Mouse (Mus musculus): ENCODE measurements around the gene B4galt2. TPM values are rescaled to one million over a fixed set of nuclear protein-coding genes. Genes with fewer than 3 reads are reported as not detected.

The B4galt2 gene
- polyA plus RNA-seq, 1 experiment from 2014 or later, result 24.9 TPM

DNA sequence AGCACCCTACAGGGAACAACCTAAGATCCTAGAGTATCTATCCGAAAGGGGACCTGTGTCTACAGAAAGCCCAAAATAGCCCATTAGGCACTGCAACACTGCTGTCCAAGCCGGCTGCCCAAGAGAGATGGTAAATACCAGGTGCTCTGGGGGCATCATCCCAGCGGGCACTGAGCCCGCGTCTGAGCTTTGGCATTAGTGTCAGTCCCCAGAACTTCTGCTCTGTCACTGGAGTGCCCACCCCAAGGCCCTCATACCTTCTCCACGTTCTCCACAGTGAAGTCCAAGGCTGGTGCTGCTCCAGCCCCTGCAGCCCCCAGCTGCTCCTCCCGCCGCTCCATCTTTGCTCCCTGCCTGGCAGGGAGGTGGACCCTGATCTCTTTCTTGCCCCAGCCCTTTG is 30.7 kb upstream of the B4galt2 start:
- H3K27ac ChIP-seq (replicated peaks; ENCODE audit: low read depth, low read length), result no peak overlapping the region
- ATAC-seq (replicated peaks; ENCODE audit: insufficient number of reproducible peaks, low FRiP score, low TSS enrichment, low read depth) (no peak; the same call in 1 of the 2 replicates), DNase-seq (ENCODE audit: low spot score) (no peak)
- no peaks in the 10 kb centered on the region for H3K36me3 ChIP-seq (replicated peaks; ENCODE audit: control insufficient read depth, insufficient read depth, low read depth, low read length)
- peak overlapping the region; percentile 94 for H3K4me2 ChIP-seq (ENCODE audit: low read depth, low read length)
- peak overlapping the region; percentile 65 for H3K4me3 ChIP-seq (ENCODE audit: low read depth, low read length)
- no peaks in the 10 kb centered on the region for H3K27me3 ChIP-seq (ENCODE audit: control insufficient read depth, insufficient read depth, low read length)
- H3K4me1 ChIP-seq (ENCODE audit: control insufficient read depth, insufficient read depth, low read length), result peaks cover 4% of the 10 kb centered on the region; the same call in 1 of the 2 replicates
- no peaks in the 10 kb centered on the region for H3K9me3 ChIP-seq (replicated peaks; ENCODE audit: control insufficient read depth, low read length)
- WGBS, result 22% methylated on average over 8 of the region's 8 CpGs
- peak overlapping the region; percentile 74 for H3K9ac ChIP-seq (replicated peaks; ENCODE audit: low read length)

GRCm38 (mm10) chr4:117913421-117913820 is 30.1 kb upstream of the B4galt2 start:
- Histone ChIP-seq H3K27ac (replicated peaks; ENCODE audit: low read depth, low read length) (no peak overlapping the region), H3K36me3 (replicated peaks; ENCODE audit: control insufficient read depth, insufficient read depth, low read depth, low read length) (no peaks in the 10 kb centered on the region), H3K9ac (replicated peaks; ENCODE audit: low read length) (no peak overlapping the region), H3K9me3 (replicated peaks; ENCODE audit: control insufficient read depth, low read length) (no peaks in the 10 kb centered on the region), H3K4me3 (ENCODE audit: low read depth, low read length) (no peak overlapping the region), H3K4me1 (ENCODE audit: control insufficient read depth, insufficient read depth, low read length) (peaks cover 4% of the 10 kb centered on the region; the same call in 1 of the 2 replicates), H3K27me3 (ENCODE audit: control insufficient read depth, insufficient read depth, low read length) (no peaks in the 10 kb centered on the region), H3K4me2 (ENCODE audit: low read depth, low read length) (peak overlapping the region; percentile 94; the same call in 1 of the 2 replicates)
- WGBS, result 61% methylated on average over 3 of the region's 3 CpGs
- DNase-seq (ENCODE audit: low spot score) (no peak), ATAC-seq (replicated peaks; ENCODE audit: insufficient number of reproducible peaks, low FRiP score, low TSS enrichment, low read depth) (no peak)

- no peaks in the 10 kb centered on the region for H3K27me3 ChIP-seq (ENCODE audit: control insufficient read depth, insufficient read depth, low read length)
Observed at GRCm38 (mm10) chr4:117912685-117913273, 29.5 kb upstream of the B4galt2 start.

DNA sequence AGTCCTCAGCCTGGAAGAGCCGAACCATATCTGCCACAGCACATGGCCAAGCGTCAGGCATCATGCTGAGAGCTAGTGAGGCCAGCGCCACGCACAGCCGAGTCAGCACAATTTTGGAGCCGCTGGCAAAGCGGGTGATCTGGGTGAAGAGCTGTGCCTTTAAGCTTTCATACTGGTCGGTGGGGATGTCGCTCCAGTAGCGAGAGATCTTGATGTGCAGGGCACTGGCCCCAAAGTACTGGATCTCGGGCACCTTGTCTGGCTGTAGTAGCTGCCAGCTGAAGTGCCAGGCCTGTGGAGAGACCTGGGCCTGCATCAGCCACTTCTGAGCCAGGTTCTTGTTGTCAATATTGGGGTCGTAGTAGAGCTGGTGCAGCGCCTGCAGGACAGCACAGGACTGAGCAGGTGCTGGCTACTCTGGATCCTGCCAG is 28.9 kb upstream of the B4galt2 start:
- no peak overlapping the region for H3K4me2 ChIP-seq (ENCODE audit: low read depth, low read length)
- 93% methylated on average over 13 of the region's 13 CpGs for WGBS
- no peaks in the 10 kb centered on the region for H3K27me3 ChIP-seq (ENCODE audit: control insufficient read depth, insufficient read depth, low read length)
- H3K27ac ChIP-seq (replicated peaks; ENCODE audit: low read depth, low read length), result no peak overlapping the region
- H3K4me3 ChIP-seq (ENCODE audit: low read depth, low read length), result no peak overlapping the region
- DNase-seq (ENCODE audit: low spot score) (no peak), ATAC-seq (replicated peaks; ENCODE audit: insufficient number of reproducible peaks, low FRiP score, low TSS enrichment, low read depth) (no peak)
- H3K9me3 ChIP-seq (replicated peaks; ENCODE audit: control insufficient read depth, low read length), result no peaks in the 10 kb centered on the region
- no peak overlapping the region for H3K9ac ChIP-seq (replicated peaks; ENCODE audit: low read length)
- peaks cover 4% of the 10 kb centered on the region; the same call in 1 of the 2 replicates for H3K4me1 ChIP-seq (ENCODE audit: control insufficient read depth, insufficient read depth, low read length)
- H3K36me3 ChIP-seq (replicated peaks; ENCODE audit: control insufficient read depth, insufficient read depth, low read depth, low read length), result no peaks in the 10 kb centered on the region

More at GRCm38 (mm10) chr4:117912685-117913273, 29.5 kb upstream of the B4galt2 start:
- no peak overlapping the region for H3K27ac ChIP-seq (replicated peaks; ENCODE audit: low read depth, low read length)
- peaks cover 4% of the 10 kb centered on the region; the same call in 1 of the 2 replicates for H3K4me1 ChIP-seq (ENCODE audit: control insufficient read depth, insufficient read depth, low read length)
- H3K9me3 ChIP-seq (replicated peaks; ENCODE audit: control insufficient read depth, low read length), result no peaks in the 10 kb centered on the region
- no peak overlapping the region for H3K9ac ChIP-seq (replicated peaks; ENCODE audit: low read length)
- H3K36me3 ChIP-seq (replicated peaks; ENCODE audit: control insufficient read depth, insufficient read depth, low read depth, low read length), result no peaks in the 10 kb centered on the region
- no peak overlapping the region for H3K4me2 ChIP-seq (ENCODE audit: low read depth, low read length)
- ATAC-seq (replicated peaks; ENCODE audit: insufficient number of reproducible peaks, low FRiP score, low TSS enrichment, low read depth) (no peak), DNase-seq (ENCODE audit: low spot score) (no peak)
- H3K4me3 ChIP-seq (ENCODE audit: low read depth, low read length), result no peak overlapping the region
- WGBS, result 49% methylated on average over 7 of the region's 7 CpGs

GRCm38 (mm10) chr4:117908834-117909453 is 25.7 kb upstream of the B4galt2 start:
- WGBS, result 77% methylated on average over 8 of the region's 8 CpGs
- DNase-seq (ENCODE audit: low spot score), result no peak

GRCm38 (mm10) chr4:117906196-117906595 is 22.9 kb upstream of the B4galt2 start:
- H3K4me2 ChIP-seq (ENCODE audit: low read depth, low read length), result no peak overlapping the region
- no peak overlapping the region for H3K9ac ChIP-seq (replicated peaks; ENCODE audit: low read length)
- H3K4me3 ChIP-seq (ENCODE audit: low read depth, low read length), result no peak overlapping the region
- peaks cover 8% of the 10 kb centered on the region for H3K36me3 ChIP-seq (replicated peaks; ENCODE audit: control insufficient read depth, insufficient read depth, low read depth, low read length)
- H3K27me3 ChIP-seq (ENCODE audit: control insufficient read depth, insufficient read depth, low read length), result no peaks in the 10 kb centered on the region
- no peak overlapping the region for H3K27ac ChIP-seq (replicated peaks; ENCODE audit: low read depth, low read length)
- ATAC-seq (replicated peaks; ENCODE audit: insufficient number of reproducible peaks, low FRiP score, low TSS enrichment, low read depth), result no peak
- no peaks in the 10 kb centered on the region for H3K9me3 ChIP-seq (replicated peaks; ENCODE audit: control insufficient read depth, low read length)
- H3K4me1 ChIP-seq (ENCODE audit: control insufficient read depth, insufficient read depth, low read length), result no peaks in the 10 kb centered on the region
- DNase-seq (ENCODE audit: low spot score), result no peak
- 93% methylated on average over 3 of the region's 3 CpGs for WGBS

More at GRCm38 (mm10) chr4:117908834-117909453, 25.7 kb upstream of the B4galt2 start:
- H3K9ac ChIP-seq (replicated peaks; ENCODE audit: low read length), result no peak overlapping the region
- no peaks in the 10 kb centered on the region for H3K27me3 ChIP-seq (ENCODE audit: control insufficient read depth, insufficient read depth, low read length)
- no peak overlapping the region; the same call in 1 of the 2 replicates for H3K4me2 ChIP-seq (ENCODE audit: low read depth, low read length)
- no peaks in the 10 kb centered on the region for H3K9me3 ChIP-seq (replicated peaks; ENCODE audit: control insufficient read depth, low read length)
- H3K4me1 ChIP-seq (ENCODE audit: control insufficient read depth, insufficient read depth, low read length), result peaks cover 3% of the 10 kb centered on the region; the same call in 1 of the 2 replicates
- 0 out of 2 replicates have a peak overlapping the region, but pooled peaks have one; percentile 35 for H3K27ac ChIP-seq (replicated peaks; ENCODE audit: low read depth, low read length)
- peaks cover 2% of the 10 kb centered on the region; the same call in 1 of the 2 replicates for H3K36me3 ChIP-seq (replicated peaks; ENCODE audit: control insufficient read depth, insufficient read depth, low read depth, low read length)
- no peak for ATAC-seq (replicated peaks; ENCODE audit: insufficient number of reproducible peaks, low FRiP score, low TSS enrichment, low read depth)
- H3K4me3 ChIP-seq (ENCODE audit: low read depth, low read length), result no peak overlapping the region

DNA sequence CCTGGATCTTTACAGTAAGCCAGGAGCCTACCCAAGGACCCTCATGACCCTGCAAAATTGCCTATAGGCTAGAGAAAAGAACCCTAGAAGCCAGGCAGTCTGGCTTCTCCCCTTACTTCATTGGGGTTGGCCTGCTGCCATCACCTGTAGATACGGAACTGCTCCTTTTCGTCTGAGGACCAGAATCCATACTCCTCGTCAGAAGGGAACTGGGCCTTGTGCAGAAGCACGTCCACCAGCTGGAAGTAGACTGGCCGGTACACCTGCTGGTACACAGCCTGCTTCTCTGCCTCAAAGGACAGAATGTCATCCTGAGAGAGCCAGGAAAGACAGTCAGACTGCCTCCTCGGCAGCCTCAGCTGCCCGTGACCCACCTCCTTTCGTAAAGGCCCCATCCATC is 21.5 kb upstream of the B4galt2 start:
- Histone ChIP-seq H3K27ac (replicated peaks; ENCODE audit: low read depth, low read length) (no peak overlapping the region), H3K4me2 (ENCODE audit: low read depth, low read length) (no peak overlapping the region), H3K27me3 (ENCODE audit: control insufficient read depth, insufficient read depth, low read length) (no peaks in the 10 kb centered on the region), H3K4me3 (ENCODE audit: low read depth, low read length) (no peak overlapping the region), H3K4me1 (ENCODE audit: control insufficient read depth, insufficient read depth, low read length) (no peaks in the 10 kb centered on the region), H3K9ac (replicated peaks; ENCODE audit: low read length) (no peak overlapping the region), H3K36me3 (replicated peaks; ENCODE audit: control insufficient read depth, insufficient read depth, low read depth, low read length) (peaks cover 8% of the 10 kb centered on the region), H3K9me3 (replicated peaks; ENCODE audit: control insufficient read depth, low read length) (no peaks in the 10 kb centered on the region)
- DNase-seq (ENCODE audit: low spot score) (no peak), ATAC-seq (replicated peaks; ENCODE audit: insufficient number of reproducible peaks, low FRiP score, low TSS enrichment, low read depth) (no peak)
- WGBS, result 95% methylated on average over 8 of the region's 8 CpGs

- WGBS, result 89% methylated on average over 10 of the region's 10 CpGs
Observed at GRCm38 (mm10) chr4:117904094-117904493, 20.8 kb upstream of the B4galt2 start.

More at GRCm38 (mm10) chr4:117904094-117904493, 20.8 kb upstream of the B4galt2 start:
- no peaks in the 10 kb centered on the region for H3K27me3 ChIP-seq (ENCODE audit: control insufficient read depth, insufficient read depth, low read length)
- H3K4me3 ChIP-seq (ENCODE audit: low read depth, low read length), result no peak overlapping the region
- peaks cover 8% of the 10 kb centered on the region for H3K36me3 ChIP-seq (replicated peaks; ENCODE audit: control insufficient read depth, insufficient read depth, low read depth, low read length)
- DNase-seq (ENCODE audit: low spot score) (no peak), ATAC-seq (replicated peaks; ENCODE audit: insufficient number of reproducible peaks, low FRiP score, low TSS enrichment, low read depth) (no peak)
- no peak overlapping the region for H3K4me2 ChIP-seq (ENCODE audit: low read depth, low read length)
- no peaks in the 10 kb centered on the region for H3K9me3 ChIP-seq (replicated peaks; ENCODE audit: control insufficient read depth, low read length)
- no peaks in the 10 kb centered on the region for H3K4me1 ChIP-seq (ENCODE audit: control insufficient read depth, insufficient read depth, low read length)
- H3K27ac ChIP-seq (replicated peaks; ENCODE audit: low read depth, low read length), result no peak overlapping the region
- H3K9ac ChIP-seq (replicated peaks; ENCODE audit: low read length), result no peak overlapping the region

Data from embryonic facial prominence, embryonic 11.5 days (tissue).